ENCODE assay signal across 9 mouse cellular contexts in the genomic region with DNA sequence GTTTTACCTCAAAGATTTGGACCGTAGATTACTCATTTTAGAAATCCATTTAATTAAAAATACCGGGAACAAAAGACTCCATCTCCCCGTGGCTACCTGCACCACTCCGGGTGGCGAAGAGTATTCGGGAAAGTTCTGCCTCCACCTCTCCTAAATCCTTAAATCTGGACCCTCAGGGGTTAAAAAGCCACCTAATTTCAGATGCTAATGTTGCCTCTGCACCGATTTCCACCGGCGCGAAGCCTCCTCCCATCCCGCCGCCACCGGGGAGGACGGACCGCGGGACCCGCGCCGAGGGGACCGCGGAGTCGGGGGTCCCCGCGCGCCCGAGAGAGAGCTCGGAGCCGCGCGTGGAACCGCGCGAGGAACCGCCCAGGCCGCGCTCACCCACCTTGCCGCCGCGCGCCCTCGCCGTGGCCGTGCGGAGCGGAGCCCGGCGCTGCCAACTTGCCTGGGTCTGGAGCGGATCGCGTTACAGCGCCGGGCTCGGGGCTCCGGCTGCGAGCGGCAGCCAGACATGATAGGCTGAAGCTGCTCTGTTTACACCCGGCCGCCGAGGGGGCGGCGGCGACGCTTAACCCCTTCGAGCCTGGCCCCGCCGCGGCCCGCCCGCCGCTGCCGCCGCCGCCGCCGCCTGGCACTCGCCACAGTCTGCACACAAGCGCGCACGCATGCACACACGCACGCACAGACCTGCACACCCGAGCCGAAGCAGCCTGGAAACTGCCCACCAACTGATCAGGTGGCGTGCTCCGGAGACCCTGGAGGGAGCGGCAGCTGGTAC.
A peak's percentile ranks its signal among the peaks of the same experiment; 100 is the strongest.
DNase-seq lines count a peak whose midpoint lies in the region; ATAC-seq and TF ChIP-seq lines count a peak whose summit lies in the region.
"Had no signal": no experiment of that assay in that cellular context is flagged by ENCODE, and none has a peak within 500 bp of the region (broad histone marks: within the 10 kb centered on the region; RNA-seq: fewer than 3 reads in every experiment).

No protein-coding gene starts in this region.

- intact Hi-C loops in heart, postnatal 10 days (cut with DNase I): loop anchor here (10.0 kb wide), 1 partner anchor 290 kb away; the partner anchor contains the start of gene Tenm3

- peak; percentile 96 for DNase-seq in brain, embryonic 14.5 days (ENCODE audit: low read depth)
- peak; percentile 94 for DNase-seq in forebrain, embryonic 14.5 days (ENCODE audit: low spot score)
- peak; percentile 74 to 80 for DNase-seq in heart, postnatal 10 days
- DNase-seq in kidney, postnatal 25 days: peak; percentile 48 to 76
- DNase-seq in ovary, postnatal 36 days (ENCODE audit: low spot score): peak; percentile 79
- peak; percentile 58 for DNase-seq in urinary bladder, postnatal 36 days (ENCODE audit: low spot score in 2 of 2)

- no peaks in the 10 kb centered on the region for H3K9me3 ChIP-seq in forebrain, embryonic 14.5 days (replicated peaks; ENCODE audit: control insufficient read depth, low read length)
- H3K9me3 ChIP-seq in liver, embryonic 15.5 days (replicated peaks): no peaks in the 10 kb centered on the region

- under 1% methylated on average over 81 of the region's 86 CpGs for WGBS in forebrain, embryonic 14.5 days
- under 1% methylated on average over 76 of the region's 86 CpGs for WGBS in liver, embryonic 15.5 days (ENCODE audit: insufficient replicate concordance)

- H3K4me1 ChIP-seq in forebrain, embryonic 14.5 days (ENCODE audit: control insufficient read depth, insufficient read depth, low read length): peaks cover 15% of the 10 kb centered on the region
- H3K4me1 ChIP-seq in liver, embryonic 15.5 days (replicated peaks): no peaks in the 10 kb centered on the region

- peak; percentile 96 for ATAC-seq in forebrain, embryonic 14.5 days
- ATAC-seq in liver, embryonic 15.5 days (ENCODE audit: insufficient read depth): peak; percentile 86

- peak overlapping the region; percentile 86 for H3K9ac ChIP-seq in forebrain, embryonic 14.5 days (ENCODE audit: low read length)
- peak overlapping the region; percentile 37; the same call in 1 of the 2 replicates for H3K9ac ChIP-seq in liver, embryonic 15.5 days

- no peaks in the 10 kb centered on the region for H3K27me3 ChIP-seq in C2C12 (ENCODE audit: control insufficient read depth, insufficient read depth, insufficient read length)
- no peaks in the 10 kb centered on the region for H3K27me3 ChIP-seq in forebrain, embryonic 14.5 days (replicated peaks; ENCODE audit: control insufficient read depth, insufficient read depth, low read length)
- peaks cover 33% of the 10 kb centered on the region for H3K27me3 ChIP-seq in liver, embryonic 15.5 days

- peak overlapping the region; percentile 50 for H3K4me3 ChIP-seq in C2C12 (ENCODE audit: insufficient read depth, poor library complexity, severe bottlenecking)
- peak overlapping the region; percentile 81 for H3K4me3 ChIP-seq in forebrain, embryonic 14.5 days (ENCODE audit: low read depth, low read length)
- H3K4me3 ChIP-seq in liver, embryonic 15.5 days (replicated peaks): peak overlapping the region; percentile 57

- TF ChIP-seq POLR2A in brain, embryonic 14.5 days (IDR thresholded peaks at IDR 0.05; ENCODE audit: borderline replicate concordance, extremely low read depth, insufficient read depth, insufficient read length, poor library complexity, severe bottlenecking): peak; percentile 63

- peak overlapping the region; percentile 86 for H3K4me2 ChIP-seq in forebrain, embryonic 14.5 days (ENCODE audit: low read length)
- H3K4me2 ChIP-seq in liver, embryonic 15.5 days: peak overlapping the region; percentile 56

- H3K79me2 ChIP-seq in C2C12 (ENCODE audit: control insufficient read depth, insufficient read depth): peaks cover 13% of the 10 kb centered on the region

- H3K36me3 ChIP-seq in C2C12 (ENCODE audit: control insufficient read depth, insufficient read depth): no peaks in the 10 kb centered on the region
- H3K36me3 ChIP-seq in forebrain, embryonic 14.5 days (ENCODE audit: control insufficient read depth, insufficient read depth, low read length): no peaks in the 10 kb centered on the region
- no peaks in the 10 kb centered on the region for H3K36me3 ChIP-seq in liver, embryonic 15.5 days (replicated peaks)
- H3K36me3 ChIP-seq: G1E had no signal

- no peaks in the 10 kb centered on the region for H3K79me3 ChIP-seq in C2C12 (ENCODE audit: low read depth)

- peak overlapping the region; percentile 93 for H3K27ac ChIP-seq in forebrain, embryonic 14.5 days (ENCODE audit: low read depth, low read length)
- H3K27ac ChIP-seq in liver, embryonic 15.5 days (replicated peaks): peak overlapping the region; percentile 75

- TF ChIP-seq CTCF in C2C12 (IDR thresholded peaks at IDR 0.05; ENCODE audit: control insufficient read depth, insufficient read depth, insufficient read length): no peak
- TF ChIP-seq CTCF in brain, embryonic 14.5 days (IDR thresholded peaks at IDR 0.05; ENCODE audit: borderline replicate concordance, extremely low read depth, insufficient read depth, insufficient read length): no peak

- H3ac ChIP-seq in C2C12 (ENCODE audit: control insufficient read depth, insufficient read length, low read depth): peak overlapping the region; percentile 77

TF ChIP-seq in C2C12, 6 proteins besides CTCF, POLR2A, EP300 and RAD21:
- TF ChIP-seq MYOD1 (IDR thresholded peaks at IDR 0.05; ENCODE audit: control insufficient read depth, insufficient read length, low read depth) (no peak), MYOG (IDR thresholded peaks at IDR 0.05; ENCODE audit: control insufficient read depth, extremely low read depth, insufficient read length) (no peak), FOSL1 (IDR thresholded peaks at IDR 0.05; ENCODE audit: insufficient read depth, low read length, poor library complexity, severe bottlenecking) (no peak), USF1 (IDR thresholded peaks at IDR 0.05; ENCODE audit: low read depth) (no peak), MAX (IDR thresholded peaks at IDR 0.05) (no peak), CEBPB (IDR thresholded peaks at IDR 0.05; ENCODE audit: low read depth) (no peak)

Comparison
In these comparisons a context has a peak if more than half of its experiments do, and no peak if none do; other contexts are left out.
1. Peak in every context shown above with its lines: DNase-seq, ATAC-seq, H3K4me3 ChIP-seq and H3K27ac ChIP-seq.